In genomic region chr14:79331936-79332335, GRCm38 (mm10) we compare ENCODE assay signal across 10 mouse cellular contexts. TPM values are rescaled to one million over a fixed set of nuclear protein-coding genes. Genes with fewer than 3 reads are reported as not detected.
DNase-seq lines count a peak whose midpoint lies in the region; ATAC-seq and TF ChIP-seq lines count a peak whose summit lies in the region.
"Had no signal": no experiment of that assay in that cellular context is flagged by ENCODE, and none has a peak within 500 bp of the region (broad histone marks: within the 10 kb centered on the region; RNA-seq: fewer than 3 reads in every experiment).

No protein-coding gene starts in this region.

- H3K4me2 ChIP-seq in kidney, embryonic 15.5 days, result no peak overlapping the region
- H3K4me2 ChIP-seq in kidney, embryonic 14.5 days (replicated peaks; ENCODE audit: low read depth, low read length), result no peak overlapping the region
- H3K4me2 ChIP-seq in liver, embryonic 12.5 days, result peak overlapping the region; percentile 74

- WGBS in kidney, embryonic 15.5 days, result 62% methylated on average over 7 of the region's 7 CpGs
- 62% methylated on average over 7 of the region's 7 CpGs for WGBS in kidney, embryonic 14.5 days
- WGBS in heart, adult 2 months, result 16% methylated on average over 7 of the region's 7 CpGs
- 47% methylated on average over 7 of the region's 7 CpGs for WGBS in liver, embryonic 12.5 days (ENCODE audit: insufficient replicate concordance)
- WGBS in thymus, adult 2 months, result 67% methylated on average over 7 of the region's 7 CpGs

- 0 out of 2 replicates have a peak, but pooled peaks have one; percentile 44 for ATAC-seq in kidney, embryonic 15.5 days (replicated peaks; ENCODE audit: low FRiP score)
- ATAC-seq in kidney, embryonic 14.5 days (ENCODE audit: low FRiP score, low TSS enrichment), result no peak
- ATAC-seq in liver, embryonic 12.5 days, result no peak

- H3K4me3 ChIP-seq in kidney, embryonic 15.5 days (replicated peaks), result no peak overlapping the region
- H3K4me3 ChIP-seq in kidney, embryonic 14.5 days (ENCODE audit: low read length), result no peak overlapping the region
- H3K4me3 ChIP-seq in heart, adult 2 months, result no peak overlapping the region
- peak overlapping the region; percentile 53; the same call in 1 of the 2 replicates for H3K4me3 ChIP-seq in liver, embryonic 12.5 days
- no peak overlapping the region for H3K4me3 ChIP-seq in thymus, adult 2 months (ENCODE audit: control insufficient read depth, insufficient read depth, low read length)

- no peak overlapping the region for H3K9ac ChIP-seq in kidney, embryonic 15.5 days
- no peak overlapping the region for H3K9ac ChIP-seq in kidney, embryonic 14.5 days (ENCODE audit: low read depth, low read length)
- no peak overlapping the region for H3K9ac ChIP-seq in heart, adult 2 months (ENCODE audit: low read depth, low read length)
- H3K9ac ChIP-seq in liver, embryonic 12.5 days, result peak overlapping the region; percentile 40; the same call in 1 of the 2 replicates

- no peaks in the 10 kb centered on the region for H3K27me3 ChIP-seq in kidney, embryonic 15.5 days
- H3K27me3 ChIP-seq in kidney, embryonic 14.5 days (ENCODE audit: control insufficient read depth, insufficient read depth, low read length), result no peaks in the 10 kb centered on the region
- H3K27me3 ChIP-seq in heart, adult 2 months (ENCODE audit: control insufficient read depth, insufficient read depth, low read length), result no peaks in the 10 kb centered on the region
- H3K27me3 ChIP-seq in liver, embryonic 12.5 days (replicated peaks), result no peaks in the 10 kb centered on the region
- no peaks in the 10 kb centered on the region for H3K27me3 ChIP-seq in thymus, adult 2 months (ENCODE audit: control insufficient read depth, insufficient read depth, low read length)

- no peaks in the 10 kb centered on the region for H3K9me3 ChIP-seq in kidney, embryonic 15.5 days (replicated peaks)
- H3K9me3 ChIP-seq in kidney, embryonic 14.5 days (ENCODE audit: control insufficient read depth, low read length), result no peaks in the 10 kb centered on the region
- H3K9me3 ChIP-seq in liver, embryonic 12.5 days (replicated peaks), result no peaks in the 10 kb centered on the region

- DNase-seq in brain, embryonic 14.5 days (ENCODE audit: low read depth), result peak; percentile 34
- peak; percentile 42 to 49 for DNase-seq in heart, adult 2 months
- DNase-seq in adrenal gland, adult 18-20 months (ENCODE audit: low spot score in 2 of 2), result no peak
- DNase-seq in thymus, adult 2 months, result no peak
- no peak for DNase-seq in kidney, adult 18-20 months
- DNase-seq: lung, postnatal 10 days; spleen, adult 18-20 months had no signal

- intact Hi-C loops in heart, adult 2 months (cut with DNase I), result no loop called here

- 0 out of 2 replicates have a peak, but pooled peaks cover 5% of the 10 kb centered on the region for H3K4me1 ChIP-seq in kidney, embryonic 15.5 days
- H3K4me1 ChIP-seq in kidney, embryonic 14.5 days (ENCODE audit: control insufficient read depth, insufficient read depth, low read length), result peaks cover 5% of the 10 kb centered on the region; the same call in 1 of the 2 replicates
- H3K4me1 ChIP-seq in heart, adult 2 months (ENCODE audit: control insufficient read depth, insufficient read depth, low read length), result peaks cover 12% of the 10 kb centered on the region
- peaks cover 28% of the 10 kb centered on the region for H3K4me1 ChIP-seq in liver, embryonic 12.5 days
- peaks cover 8% of the 10 kb centered on the region for H3K4me1 ChIP-seq in thymus, adult 2 months (replicated peaks; ENCODE audit: control insufficient read depth, insufficient read depth, low read length)

- H3K27ac ChIP-seq in kidney, embryonic 15.5 days, result peak overlapping the region; percentile 2; the same call in 1 of the 2 replicates
- no peak overlapping the region; the same call in 1 of the 2 replicates for H3K27ac ChIP-seq in kidney, embryonic 14.5 days (ENCODE audit: low read depth, low read length)
- peak overlapping the region; percentile 74 for H3K27ac ChIP-seq in heart, adult 2 months
- H3K27ac ChIP-seq in liver, embryonic 12.5 days, result peak overlapping the region; percentile 62
- no peak overlapping the region for H3K27ac ChIP-seq in thymus, adult 2 months (ENCODE audit: control insufficient read depth, insufficient read depth, low read length)

- TF ChIP-seq EP300 in heart, adult 2 months (IDR thresholded peaks at IDR 0.05; ENCODE audit: insufficient read depth, low read depth, low read length), result peak; percentile 62; the same call in 1 of the 2 replicates

- no peak for TF ChIP-seq POLR2A in brain, embryonic 14.5 days (IDR thresholded peaks at IDR 0.05; ENCODE audit: borderline replicate concordance, extremely low read depth, insufficient read depth, insufficient read length, poor library complexity, severe bottlenecking)
- no peak for TF ChIP-seq POLR2A in heart, adult 2 months (IDR thresholded peaks at IDR 0.05; ENCODE audit: insufficient read depth, low read depth, low read length)
- TF ChIP-seq POLR2A in thymus, adult 2 months (IDR thresholded peaks at IDR 0.05; ENCODE audit: control insufficient read depth, extremely low read depth, insufficient read depth, low read length, poor library complexity), result no peak

- TF ChIP-seq CTCF in brain, embryonic 14.5 days (IDR thresholded peaks at IDR 0.05; ENCODE audit: borderline replicate concordance, extremely low read depth, insufficient read depth, insufficient read length), result no peak
- TF ChIP-seq CTCF in heart, adult 2 months (IDR thresholded peaks at IDR 0.05), result no peak
- TF ChIP-seq CTCF in thymus, adult 2 months (IDR thresholded peaks at IDR 0.05; ENCODE audit: borderline replicate concordance, control insufficient read depth, extremely low read depth, insufficient read depth, low read length, poor library complexity), result no peak

- H3K36me3 ChIP-seq in kidney, embryonic 15.5 days, result peaks cover 33% of the 10 kb centered on the region
- H3K36me3 ChIP-seq in kidney, embryonic 14.5 days (ENCODE audit: control insufficient read depth, insufficient read depth, low read length), result peaks cover 30% of the 10 kb centered on the region
- H3K36me3 ChIP-seq in heart, adult 2 months (ENCODE audit: control insufficient read depth, insufficient read depth, low read length), result peaks cover 9% of the 10 kb centered on the region
- peaks cover 38% of the 10 kb centered on the region for H3K36me3 ChIP-seq in liver, embryonic 12.5 days
- H3K36me3 ChIP-seq in thymus, adult 2 months (ENCODE audit: control insufficient read depth, insufficient read depth, low read length), result peaks cover 17% of the 10 kb centered on the region

- no peaks in the 10 kb centered on the region for H3K79me2 ChIP-seq in heart, adult 2 months (replicated peaks; ENCODE audit: control insufficient read depth, insufficient read depth, low read length)

RNA-seq across cellular contexts. Expression of gene Rgcc, which starts 30.5 kb away (rescaled TPM):
- polyA plus RNA-seq in kidney, embryonic 15.5 days (2015; fragmentation: Nextera tagmentation; extraction: Ambion mirVana), result 28.7 and 29.7 TPM in 2 replicates
- 22.7 and 26.0 TPM in 2 replicates for polyA plus RNA-seq in kidney, embryonic 14.5 days (2014; fragmentation: Nextera tagmentation; extraction: Ambion mirVana)
- polyA plus RNA-seq in brain, embryonic 14.5 days (2012; rRNA removed), result 29.0 and 71.3 TPM in 2 replicates
- 100 to 1,000 TPM in 1 of 2 experiments, 10 to 100 TPM in 1; 66.4 to 116 TPM for total RNA-seq in heart, adult 2 months (2021)
- polyA plus RNA-seq in heart, adult 2 months (2012; rRNA removed), result 91.8 and 124 TPM in 2 replicates
- polyA plus RNA-seq in liver, embryonic 12.5 days (2016; fragmentation: Nextera tagmentation; extraction: Ambion mirVana), result 302 and 307 TPM in 2 replicates
- 100 to 1,000 TPM; 152 to 273 TPM for total RNA-seq in adrenal gland, adult 18-20 months (2021)
- 880 and 889 TPM in 2 replicates for polyA plus RNA-seq in thymus, adult 2 months (2012; rRNA removed)

RNA-seq across cellular contexts. Expression of gene Naa16, which starts 58.6 kb away (rescaled TPM):
- polyA plus RNA-seq in kidney, embryonic 15.5 days (2015; fragmentation: Nextera tagmentation; extraction: Ambion mirVana), result 46.1 and 46.8 TPM in 2 replicates
- 38.5 and 45.9 TPM in 2 replicates for polyA plus RNA-seq in kidney, embryonic 14.5 days (2014; fragmentation: Nextera tagmentation; extraction: Ambion mirVana)
- 11.8 and 13.2 TPM in 2 replicates for polyA plus RNA-seq in brain, embryonic 14.5 days (2012; rRNA removed)
- 1 to 10 TPM; 7.9 to 9.7 TPM for total RNA-seq in heart, adult 2 months (2021)
- 1.8 and 3.5 TPM in 2 replicates for polyA plus RNA-seq in heart, adult 2 months (2012; rRNA removed)
- 42.0 and 45.5 TPM in 2 replicates for polyA plus RNA-seq in liver, embryonic 12.5 days (2016; fragmentation: Nextera tagmentation; extraction: Ambion mirVana)
- 10 to 100 TPM; 22.7 to 25.1 TPM for total RNA-seq in adrenal gland, adult 18-20 months (2021)
- polyA plus RNA-seq in thymus, adult 2 months (2012; rRNA removed), result 7.7 and 11.2 TPM in 2 replicates

Comparison
In these comparisons a context has a peak if more than half of its experiments do, and no peak if none do; other contexts are left out.
1. H3K27ac ChIP-seq: peak in kidney, embryonic 15.5 days (single experiment), heart, adult 2 months (single experiment) and liver, embryonic 12.5 days (single experiment); none in kidney, embryonic 14.5 days (single experiment) and thymus, adult 2 months (single experiment).
2. DNase-seq: peak in brain, embryonic 14.5 days (single experiment) and heart, adult 2 months (2 of 2); none in adrenal gland, adult 18-20 months (0 of 2), thymus, adult 2 months (single experiment) and kidney, adult 18-20 months (single experiment).